Mouse (Mus musculus): Measurements from ENCODE around the gene Ahdc1. TPM values are rescaled to one million over a fixed set of nuclear protein-coding genes. Genes with fewer than 3 reads are reported as not detected.

Gene Ahdc1
- polyA plus RNA-seq, 1 experiment from 2014 or later: 12.6 TPM

DNA sequence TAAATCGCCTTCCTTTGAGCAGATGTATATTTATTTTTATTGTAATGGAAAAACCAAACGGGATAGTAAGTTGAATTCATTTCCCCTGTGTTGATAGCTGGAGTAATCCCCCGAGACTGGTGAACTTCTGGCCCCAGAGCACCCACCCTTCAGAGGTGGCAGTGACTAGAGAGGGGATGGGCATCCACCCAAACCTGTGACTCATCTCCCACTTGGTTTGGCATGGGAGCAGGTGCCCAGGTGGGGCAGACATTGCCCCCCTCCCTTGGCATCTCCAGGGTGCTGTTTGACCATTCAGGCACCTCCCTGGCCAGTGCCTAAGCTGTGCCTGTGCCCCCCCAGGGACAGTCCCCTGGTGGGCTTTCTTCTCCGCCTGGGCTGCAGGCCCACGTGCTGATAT, 3.0 kb downstream of the Ahdc1 start:
- H3K4me1 ChIP-seq (replicated peaks): peaks cover 70% of the 10 kb centered on the region
- H3K36me3 ChIP-seq: no peaks in the 10 kb centered on the region
- H3K4me3 ChIP-seq (replicated peaks): peak overlapping the region; percentile 96
- H3K27me3 ChIP-seq: peaks cover 18% of the 10 kb centered on the region
- H3K4me2 ChIP-seq (replicated peaks): peak overlapping the region; percentile 99
- H3K9me3 ChIP-seq: no peaks in the 10 kb centered on the region
- ATAC-seq: no peak
- H3K27ac ChIP-seq: peak overlapping the region; percentile 96; the same call in 1 of the 2 replicates
- H3K9ac ChIP-seq (replicated peaks): peak overlapping the region; percentile 100
- WGBS: 14% methylated on average over 5 of the region's 5 CpGs

DNA sequence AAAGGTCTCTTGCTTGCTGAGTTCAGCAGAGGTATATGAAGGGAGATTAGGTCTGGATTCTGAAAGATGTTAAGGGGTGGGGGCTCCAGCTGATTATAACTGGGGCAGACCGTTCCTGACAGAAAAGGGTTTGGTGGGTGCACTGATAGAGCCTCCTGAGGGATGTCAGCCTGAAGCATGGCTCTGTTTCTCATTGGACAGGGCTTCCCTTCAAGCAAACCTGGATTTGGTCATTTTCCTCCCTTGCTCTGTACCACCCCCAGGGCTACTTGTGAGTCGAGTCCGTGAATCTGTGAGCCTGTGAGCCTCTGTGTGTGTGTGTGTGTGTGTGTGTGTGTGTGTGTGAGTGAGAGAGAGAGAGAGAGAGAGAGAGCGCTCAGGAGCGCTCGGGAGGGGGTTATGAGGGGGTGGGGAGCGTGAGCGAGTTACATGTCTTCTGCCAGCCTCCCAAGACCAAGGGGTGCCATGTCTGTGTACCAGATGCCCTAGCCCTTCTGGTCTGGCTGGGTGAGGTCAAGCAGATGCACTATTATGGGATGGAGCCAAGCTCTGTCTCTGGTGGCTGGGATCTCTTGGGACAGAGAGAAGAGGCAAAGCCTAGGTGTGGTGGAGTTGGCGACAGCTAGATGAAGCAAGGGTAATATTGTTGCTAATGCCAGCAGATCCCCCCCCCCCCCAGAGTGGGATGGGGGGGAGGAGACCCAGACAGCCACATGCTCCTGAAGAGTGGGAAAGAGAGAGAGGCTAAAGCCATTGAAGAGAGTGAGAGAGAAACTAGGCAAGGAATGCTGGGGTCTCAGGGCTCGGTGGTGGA, 4.0 kb downstream of the Ahdc1 start:
- Histone ChIP-seq H3K27me3 (peaks cover 10% of the 10 kb centered on the region), H3K4me3 (replicated peaks) (peak overlapping the region; percentile 96), H3K9me3 (no peaks in the 10 kb centered on the region), H3K4me2 (replicated peaks) (peak overlapping the region; percentile 99), H3K36me3 (no peaks in the 10 kb centered on the region), H3K27ac (peak overlapping the region; percentile 51; the same call in 1 of the 2 replicates), H3K9ac (replicated peaks) (peak overlapping the region; percentile 100), H3K4me1 (replicated peaks) (peaks cover 80% of the 10 kb centered on the region)
- no peak for ATAC-seq
- 18% methylated on average over 10 of the region's 10 CpGs for WGBS

DNA sequence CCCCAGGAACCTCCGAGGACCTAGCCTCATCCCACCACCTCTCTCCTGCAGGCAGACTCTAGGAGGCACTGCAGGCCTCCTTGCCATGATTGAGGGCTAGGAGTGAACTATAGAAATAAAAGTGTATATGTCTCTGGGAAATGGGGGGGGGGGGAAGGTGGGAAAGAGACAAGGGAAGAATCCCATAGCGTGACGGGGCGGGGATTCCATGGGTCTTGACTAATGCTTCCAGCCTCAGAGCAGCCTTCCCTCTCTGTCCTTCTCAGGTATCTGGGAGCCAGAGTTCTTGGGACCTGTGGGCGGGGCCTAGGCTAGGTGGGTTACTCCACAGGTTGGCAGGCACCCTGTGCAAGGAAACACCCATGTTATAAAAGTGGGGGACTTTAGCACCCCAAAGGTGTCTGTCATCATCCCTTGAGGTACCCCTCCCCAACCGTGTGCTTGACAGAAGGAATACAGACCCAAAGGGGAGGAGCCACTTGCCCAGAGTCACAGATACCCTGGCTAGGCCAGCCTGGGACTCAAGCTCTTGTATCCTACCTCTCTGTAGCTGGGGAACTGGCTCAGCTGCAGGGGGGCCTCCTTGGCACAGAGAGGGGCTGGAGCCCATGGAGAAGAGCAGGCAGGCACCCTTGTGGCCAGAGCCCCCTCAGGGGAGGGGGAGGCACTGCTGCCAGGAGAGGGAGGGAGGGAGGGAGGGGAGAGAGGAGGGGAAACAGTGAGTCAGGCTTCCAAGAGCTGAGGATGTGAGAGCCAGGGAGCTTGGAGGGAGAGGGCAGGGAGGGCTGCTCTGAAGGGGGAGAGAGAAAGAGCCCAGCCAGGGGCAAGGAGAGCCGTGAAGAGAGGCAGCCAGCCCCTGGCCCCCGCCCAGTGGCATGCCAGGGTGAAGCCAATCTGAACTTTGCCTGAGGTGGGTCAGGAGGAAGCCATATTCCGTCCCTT, 4.9 kb downstream of the Ahdc1 start:
- Histone ChIP-seq H3K27me3 (peaks cover under 1% of the 10 kb centered on the region; the same call in 1 of the 2 replicates), H3K27ac (peak overlapping the region; percentile 12; the same call in 1 of the 2 replicates), H3K9ac (replicated peaks) (peak overlapping the region; percentile 100; the same call in 1 of the 2 replicates), H3K4me3 (replicated peaks) (peak overlapping the region; percentile 96; the same call in 1 of the 2 replicates), H3K4me2 (replicated peaks) (peak overlapping the region; percentile 99), H3K36me3 (no peaks in the 10 kb centered on the region), H3K4me1 (replicated peaks) (peaks cover 84% of the 10 kb centered on the region), H3K9me3 (no peaks in the 10 kb centered on the region)
- ATAC-seq: no peak
- 37% methylated on average over 9 of the region's 9 CpGs for WGBS

DNA sequence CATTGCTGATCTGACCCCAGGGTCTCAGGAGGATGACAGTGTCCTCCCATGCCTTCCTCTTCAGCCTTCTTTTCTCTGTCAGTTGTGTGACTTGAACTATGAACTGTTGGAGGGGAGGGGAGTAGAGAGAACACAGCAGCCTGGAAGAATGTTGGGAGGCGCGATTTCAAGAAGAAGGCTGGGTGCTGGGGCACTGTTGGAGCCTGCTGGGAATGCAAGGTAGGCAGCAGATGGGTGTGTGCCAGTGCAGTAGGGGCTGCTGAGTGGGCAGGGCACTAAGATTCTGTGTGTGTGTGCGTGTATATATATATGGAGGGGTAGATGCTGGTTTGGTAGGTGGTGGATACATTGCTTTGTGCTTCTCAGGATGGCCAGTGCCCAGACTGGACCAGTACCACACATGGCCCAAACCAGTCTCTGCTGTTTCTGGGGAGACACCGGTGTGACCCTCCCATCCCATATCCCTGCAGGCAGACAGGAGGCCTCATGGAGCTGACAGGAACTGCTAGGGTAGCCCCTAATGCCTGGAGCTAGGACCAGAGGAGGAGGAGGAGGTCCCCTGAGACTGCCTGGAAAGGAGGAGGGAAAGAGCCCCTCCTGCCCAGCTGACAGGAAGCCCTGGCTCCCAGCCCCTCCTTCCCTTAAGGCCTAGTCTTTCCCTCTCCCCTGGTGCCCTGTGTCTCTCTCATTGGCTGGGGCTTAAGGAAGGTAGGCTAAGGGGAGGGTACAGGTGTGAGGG, 5.8 kb downstream of the Ahdc1 start:
- Histone ChIP-seq H3K9me3 (no peaks in the 10 kb centered on the region), H3K4me2 (replicated peaks) (peak overlapping the region; percentile 99), H3K4me3 (replicated peaks) (no peak overlapping the region), H3K27me3 (no peaks in the 10 kb centered on the region), H3K36me3 (no peaks in the 10 kb centered on the region), H3K9ac (replicated peaks) (peak overlapping the region; percentile 42; the same call in 1 of the 2 replicates), H3K4me1 (replicated peaks) (peaks cover 90% of the 10 kb centered on the region), H3K27ac (peak overlapping the region; percentile 39; the same call in 1 of the 2 replicates)
- ATAC-seq: no peak
- WGBS: 48% methylated on average over 4 of the region's 4 CpGs

DNA sequence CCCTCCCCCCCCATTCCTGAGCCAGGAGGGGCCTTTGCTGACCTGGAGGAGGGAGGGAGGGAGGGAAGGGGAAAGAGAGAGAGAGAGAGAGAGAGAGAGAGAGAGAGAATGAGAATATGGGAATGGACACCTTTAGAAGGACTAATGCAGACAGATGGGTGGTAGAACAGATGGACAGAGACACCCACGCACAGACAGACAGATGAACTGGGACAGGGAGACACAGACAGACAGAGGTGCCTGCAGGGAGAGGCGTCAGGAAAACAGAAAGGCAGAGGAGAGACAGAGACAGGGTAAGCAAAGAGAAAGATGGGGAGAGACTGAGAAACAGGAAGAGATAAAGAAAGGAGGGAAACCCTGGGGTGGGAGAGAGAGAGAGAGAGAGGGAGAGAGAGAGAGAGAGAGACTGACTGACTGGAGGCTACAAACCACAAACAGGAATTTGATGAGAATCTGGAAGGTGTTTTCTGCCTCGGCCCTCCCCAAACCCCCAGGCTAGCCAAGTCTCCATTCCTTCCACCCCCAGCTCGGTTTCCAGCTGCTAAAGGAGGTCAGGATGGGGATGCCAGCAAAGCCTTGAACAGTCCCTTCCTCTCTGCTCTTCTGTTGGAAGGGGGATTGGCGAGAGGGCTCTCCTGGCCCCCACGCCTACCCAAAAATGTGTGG, 6.7 kb downstream of the Ahdc1 start:
- H3K4me2 ChIP-seq (replicated peaks): no peak overlapping the region
- no peak overlapping the region for H3K27ac ChIP-seq
- no peaks in the 10 kb centered on the region for H3K36me3 ChIP-seq
- H3K27me3 ChIP-seq: no peaks in the 10 kb centered on the region
- peak overlapping the region; percentile 42; the same call in 1 of the 2 replicates for H3K9ac ChIP-seq (replicated peaks)
- no peak for ATAC-seq
- 67% methylated on average over 6 of the region's 6 CpGs for WGBS
- no peaks in the 10 kb centered on the region for H3K9me3 ChIP-seq
- no peak overlapping the region for H3K4me3 ChIP-seq (replicated peaks)
- peaks cover 97% of the 10 kb centered on the region for H3K4me1 ChIP-seq (replicated peaks)

DNA sequence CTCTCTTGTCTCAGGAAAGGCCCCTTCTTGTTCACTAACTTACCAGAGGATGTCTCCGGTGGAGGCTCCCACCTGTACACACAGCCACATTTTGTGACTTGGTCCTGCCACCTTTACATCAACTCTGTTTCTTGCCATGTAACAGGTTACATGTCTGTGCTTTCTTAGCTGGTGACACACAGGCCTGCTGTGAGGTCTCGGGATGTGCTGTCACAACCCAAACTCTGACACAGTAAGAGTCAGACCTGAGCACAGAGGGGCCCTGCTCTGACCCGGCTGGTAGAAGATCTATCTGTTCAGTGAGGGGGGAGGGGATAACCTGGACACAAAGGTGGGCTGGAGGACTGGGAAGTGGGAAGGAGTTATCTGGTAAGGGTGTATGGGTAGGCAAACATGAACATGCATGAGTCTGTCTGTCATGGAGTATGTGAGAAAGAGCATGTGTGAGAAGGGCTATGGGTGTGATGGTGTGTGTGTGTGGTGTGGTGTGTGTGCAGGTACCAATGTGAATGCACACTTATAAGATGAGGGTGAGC, 7.3 kb downstream of the Ahdc1 start:
- no peaks in the 10 kb centered on the region for H3K27me3 ChIP-seq
- no peak overlapping the region for H3K4me2 ChIP-seq (replicated peaks)
- no peak for ATAC-seq
- H3K9ac ChIP-seq (replicated peaks): peak overlapping the region; percentile 42; the same call in 1 of the 2 replicates
- no peak overlapping the region for H3K4me3 ChIP-seq (replicated peaks)
- H3K9me3 ChIP-seq: no peaks in the 10 kb centered on the region
- H3K4me1 ChIP-seq (replicated peaks): peaks cover 97% of the 10 kb centered on the region
- no peak overlapping the region for H3K27ac ChIP-seq
- H3K36me3 ChIP-seq: no peaks in the 10 kb centered on the region
- 72% methylated on average over 3 of the region's 3 CpGs for WGBS

DNA sequence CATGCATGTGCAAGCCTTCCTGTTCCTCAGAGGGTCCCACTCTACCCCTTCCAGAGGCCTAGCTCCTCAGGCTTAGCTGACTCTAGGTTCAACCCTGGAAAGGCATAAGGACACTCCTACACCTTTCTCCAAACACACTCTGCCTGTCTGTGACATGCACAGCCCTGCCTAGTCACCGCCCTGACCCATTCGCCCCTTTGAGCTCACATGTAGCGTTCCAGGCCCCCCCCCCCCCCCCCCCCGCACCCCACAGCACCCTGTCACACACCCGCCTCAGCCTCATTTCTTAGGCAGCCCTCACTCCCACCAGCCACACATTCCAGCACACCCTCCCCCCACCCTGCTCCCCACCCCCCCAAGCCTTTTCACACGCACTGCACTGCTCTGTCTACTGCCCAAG, 9.7 kb downstream of the Ahdc1 start:
- Histone ChIP-seq H3K4me2 (replicated peaks) (peak overlapping the region; percentile 53), H3K36me3 (no peaks in the 10 kb centered on the region), H3K27me3 (no peaks in the 10 kb centered on the region), H3K27ac (peak overlapping the region; percentile 81), H3K9ac (replicated peaks) (no peak overlapping the region), H3K9me3 (no peaks in the 10 kb centered on the region), H3K4me1 (replicated peaks) (peaks cover 97% of the 10 kb centered on the region), H3K4me3 (replicated peaks) (no peak overlapping the region)
- no peak for ATAC-seq
- WGBS: 11% methylated on average over 1 of the region's 6 CpGs

DNA sequence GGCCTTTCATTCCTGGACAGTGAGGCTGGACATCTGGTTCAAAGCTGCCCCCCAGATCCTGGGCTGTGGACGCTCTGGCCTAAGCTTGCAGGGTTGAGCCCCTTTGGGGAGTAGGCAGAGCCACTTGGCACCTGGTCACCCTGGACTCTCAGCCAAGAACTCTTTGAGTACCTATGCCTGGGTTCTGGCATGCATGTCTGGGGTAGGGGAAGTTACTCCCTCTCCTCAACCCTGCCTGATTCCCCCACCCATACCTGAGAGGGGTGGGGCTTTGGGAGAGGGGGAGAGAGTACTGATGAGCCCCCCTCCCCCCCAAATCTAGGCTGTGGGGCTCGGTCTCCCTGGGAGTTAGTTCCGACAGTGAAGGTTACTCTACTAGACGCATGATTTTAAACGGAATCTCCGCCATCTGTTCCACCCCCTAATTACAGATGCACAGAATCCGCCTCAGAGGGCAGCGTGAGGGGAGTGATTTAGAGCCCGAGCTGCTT, 10.2 kb downstream of the Ahdc1 start:
- H3K9me3 ChIP-seq: no peaks in the 10 kb centered on the region
- H3K9ac ChIP-seq (replicated peaks): no peak overlapping the region; the same call in 1 of the 2 replicates
- peaks cover 97% of the 10 kb centered on the region for H3K4me1 ChIP-seq (replicated peaks)
- H3K27ac ChIP-seq: peak overlapping the region; percentile 81
- no peaks in the 10 kb centered on the region for H3K27me3 ChIP-seq
- no peak for ATAC-seq
- H3K4me3 ChIP-seq (replicated peaks): no peak overlapping the region
- 3% methylated on average over 9 of the region's 9 CpGs for WGBS
- peak overlapping the region; percentile 53 for H3K4me2 ChIP-seq (replicated peaks)
- H3K36me3 ChIP-seq: no peaks in the 10 kb centered on the region

DNA sequence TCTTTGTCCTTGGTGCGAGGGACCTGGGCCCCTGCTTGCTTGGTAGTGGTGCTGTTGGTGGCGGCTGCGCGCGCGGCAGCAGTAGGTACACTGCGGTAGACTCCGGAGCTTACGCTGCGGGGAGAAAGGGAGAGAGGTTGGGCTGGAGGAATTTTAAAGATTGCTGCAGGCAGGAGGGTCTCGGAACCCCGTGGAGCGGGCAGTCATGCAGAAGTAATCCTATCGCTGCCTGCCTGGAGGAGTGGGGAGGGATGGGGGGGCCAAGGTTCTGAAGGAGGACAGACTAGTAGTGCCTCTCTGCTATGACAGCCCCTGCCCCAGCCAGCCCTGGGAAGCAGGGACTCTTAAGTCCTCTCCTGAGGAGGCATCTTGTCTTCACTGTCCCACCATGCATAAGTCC, 11.2 kb downstream of the Ahdc1 start:
- peak; percentile 43 for ATAC-seq
- no peaks in the 10 kb centered on the region for H3K27me3 ChIP-seq

DNA sequence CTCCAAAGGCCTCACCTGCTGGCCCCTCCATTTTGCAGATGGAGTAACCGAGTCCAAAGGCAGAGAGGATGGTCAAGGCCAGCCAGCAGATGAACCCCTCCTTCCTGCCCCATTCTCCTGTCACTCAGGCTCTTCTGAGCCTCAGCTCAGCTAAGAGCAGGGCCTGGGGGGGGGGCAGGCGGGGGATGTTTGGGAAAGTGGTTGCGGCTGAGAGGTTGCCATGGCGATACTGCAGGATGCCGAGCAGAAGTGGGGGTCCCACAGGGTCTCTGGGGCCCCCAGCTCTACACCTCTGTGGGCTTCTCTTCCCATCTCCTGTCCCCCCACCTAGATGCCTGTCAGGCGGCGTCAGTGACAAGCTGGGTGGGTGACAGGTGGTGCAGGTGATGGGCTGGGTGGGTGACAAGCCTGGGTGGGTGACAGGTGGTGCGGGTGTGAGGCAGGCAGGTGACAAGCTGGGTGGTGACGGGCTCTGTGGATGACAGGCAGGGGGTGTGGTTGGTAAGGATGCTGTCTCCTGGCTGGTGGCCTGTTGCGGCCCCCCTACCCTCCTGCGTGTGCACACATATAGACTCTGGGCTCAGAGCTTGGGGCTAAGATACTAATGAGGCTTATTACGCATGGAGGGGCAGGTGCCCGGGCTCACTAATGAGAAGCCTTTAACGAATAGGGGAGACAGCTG, 12.0 kb downstream of the Ahdc1 start:
- 20% methylated on average over 14 of the region's 14 CpGs for WGBS
- Histone ChIP-seq H3K4me2 (replicated peaks) (peak overlapping the region; percentile 53), H3K4me1 (replicated peaks) (peaks cover 91% of the 10 kb centered on the region), H3K27me3 (no peaks in the 10 kb centered on the region), H3K27ac (peak overlapping the region; percentile 81), H3K9me3 (no peaks in the 10 kb centered on the region), H3K4me3 (replicated peaks) (peak overlapping the region; percentile 14; the same call in 1 of the 2 replicates), H3K9ac (replicated peaks) (peak overlapping the region; percentile 60), H3K36me3 (peaks cover 7% of the 10 kb centered on the region; the same call in 1 of the 2 replicates)
- ATAC-seq: peak; percentile 46

More for the DNA sequence above, 11.2 kb downstream of the Ahdc1 start:
- peak overlapping the region; percentile 60 for H3K9ac ChIP-seq (replicated peaks)
- peak overlapping the region; percentile 81 for H3K27ac ChIP-seq
- 2% methylated on average over 14 of the region's 14 CpGs for WGBS
- H3K4me3 ChIP-seq (replicated peaks): peak overlapping the region; percentile 14
- H3K4me2 ChIP-seq (replicated peaks): peak overlapping the region; percentile 53
- no peaks in the 10 kb centered on the region for H3K36me3 ChIP-seq
- peaks cover 97% of the 10 kb centered on the region for H3K4me1 ChIP-seq (replicated peaks)
- H3K9me3 ChIP-seq: no peaks in the 10 kb centered on the region
